Mouse (Mus musculus): ENCODE measurements around the gene Stxbp6.

The Stxbp6 gene

DNA sequence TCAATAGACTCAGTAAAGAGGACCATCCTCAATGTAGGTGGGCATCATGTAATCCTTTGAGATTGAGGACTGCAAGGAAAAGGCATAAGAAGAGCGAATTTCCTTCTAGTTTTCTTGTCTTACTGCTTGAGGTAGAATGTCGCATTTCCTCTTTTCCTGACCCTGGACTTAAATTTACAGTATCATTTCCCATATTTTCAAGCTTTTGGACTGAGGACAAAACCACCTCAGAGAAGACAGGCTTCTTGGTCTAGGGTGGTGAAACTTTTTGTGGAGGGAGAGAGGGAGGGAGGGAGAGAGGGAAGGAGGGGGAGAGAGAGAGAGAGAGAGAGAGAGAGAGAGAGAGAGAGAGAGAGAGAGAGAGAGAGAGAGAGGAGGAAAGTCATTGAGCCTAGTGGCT lies 155.6 kb downstream of the Stxbp6 start:
- DNase-seq (ENCODE audit: low spot score in 2 of 2) = no peak

DNA sequence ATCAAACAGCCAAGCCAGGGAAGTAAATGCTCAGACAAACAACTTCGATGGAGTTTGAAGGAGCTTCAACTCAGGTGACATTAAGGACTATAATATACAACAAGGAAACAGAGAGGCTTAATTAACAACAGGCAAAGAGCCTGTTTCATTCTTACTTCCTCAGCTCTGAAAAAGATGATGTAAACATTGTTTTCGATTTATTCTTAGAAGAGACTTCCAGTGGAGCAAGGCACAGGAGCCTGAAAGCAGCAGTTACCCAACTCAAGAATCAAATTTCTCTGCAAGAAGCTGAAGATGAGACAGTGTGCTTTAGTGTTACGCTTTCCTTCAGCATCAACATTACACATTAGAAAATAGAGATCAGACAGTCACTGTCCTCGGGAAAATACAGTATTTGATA lies 160.7 kb downstream of the Stxbp6 start:
- no peak for DNase-seq (ENCODE audit: low spot score in 2 of 2)

DNA sequence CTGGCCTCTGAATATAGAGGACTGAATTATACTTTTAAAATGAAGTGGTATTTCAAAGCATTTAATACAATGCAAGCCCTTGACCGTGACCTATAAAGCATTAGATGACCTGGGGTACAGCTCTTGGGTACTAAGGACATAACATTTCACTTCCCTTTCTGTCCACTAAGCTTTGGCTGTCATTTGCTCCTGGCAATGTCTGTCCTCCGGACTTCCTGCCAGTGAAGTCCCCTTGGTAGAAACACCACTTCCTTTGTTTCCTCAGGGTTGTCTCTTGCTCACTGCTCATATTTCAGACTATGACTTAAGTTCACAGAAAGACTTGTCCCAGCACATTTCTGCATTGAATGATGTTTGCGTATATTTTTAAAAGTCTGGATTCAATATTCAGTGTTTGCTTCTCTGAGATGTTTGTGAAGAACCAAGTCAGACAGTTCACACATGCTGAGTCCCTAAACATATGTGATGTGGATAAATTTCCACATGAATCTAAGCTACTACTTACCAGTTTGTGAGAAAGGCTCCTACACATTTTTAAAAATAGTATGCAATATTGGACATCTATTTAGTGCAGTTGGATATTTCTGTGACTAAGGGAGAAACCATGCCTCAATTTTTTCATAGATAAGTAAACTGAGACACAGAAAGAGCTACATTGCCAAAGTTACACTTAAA lies 166.3 kb downstream of the Stxbp6 start:
- no peak for DNase-seq (ENCODE audit: low spot score in 2 of 2)

DNA sequence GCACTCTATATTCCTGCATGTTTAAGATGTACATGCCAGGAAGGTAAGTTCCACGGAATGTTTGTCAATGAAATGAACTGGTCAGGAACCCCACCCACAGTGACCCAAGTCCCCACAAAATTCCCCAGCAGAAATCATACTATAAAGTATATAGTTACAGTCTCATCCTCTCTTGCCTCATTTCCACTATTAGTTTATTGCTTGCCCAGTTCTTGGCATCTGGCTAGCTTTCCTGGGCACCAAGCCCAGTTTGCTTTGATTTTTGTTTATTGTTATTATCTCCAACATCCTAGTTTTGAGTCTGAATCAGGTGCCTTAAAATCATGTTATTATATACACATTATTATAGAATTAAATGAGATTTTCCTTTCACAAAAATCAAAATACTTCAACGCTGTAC lies 168.5 kb downstream of the Stxbp6 start:
- DNase-seq (ENCODE audit: low spot score in 2 of 2) = no peak

DNA sequence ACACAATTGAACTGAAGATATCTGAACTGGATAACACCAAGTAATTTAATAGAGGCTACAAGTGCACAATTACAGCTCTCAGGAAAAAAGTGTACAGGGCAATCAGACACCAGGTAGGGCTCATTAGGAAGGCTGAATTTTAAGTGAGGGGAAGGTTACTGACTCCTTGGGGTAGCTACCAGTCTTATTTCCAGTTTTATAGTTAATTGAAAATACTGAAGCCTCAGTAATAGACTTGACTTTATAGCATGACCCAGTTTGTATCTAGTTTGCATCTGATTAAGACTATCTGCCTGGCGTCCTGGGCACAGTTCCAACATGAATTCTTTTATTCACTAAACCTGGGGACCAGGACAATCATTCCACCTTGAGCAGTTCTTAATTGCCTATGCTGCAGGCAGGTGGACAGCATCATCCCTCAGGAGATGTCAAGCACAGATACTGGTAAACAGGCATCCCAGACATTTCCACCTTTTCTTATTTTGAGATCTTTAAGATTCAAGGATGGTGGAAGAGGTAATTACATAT lies 171.2 kb downstream of the Stxbp6 start:
- no peak for DNase-seq (ENCODE audit: low spot score in 2 of 2)

DNA sequence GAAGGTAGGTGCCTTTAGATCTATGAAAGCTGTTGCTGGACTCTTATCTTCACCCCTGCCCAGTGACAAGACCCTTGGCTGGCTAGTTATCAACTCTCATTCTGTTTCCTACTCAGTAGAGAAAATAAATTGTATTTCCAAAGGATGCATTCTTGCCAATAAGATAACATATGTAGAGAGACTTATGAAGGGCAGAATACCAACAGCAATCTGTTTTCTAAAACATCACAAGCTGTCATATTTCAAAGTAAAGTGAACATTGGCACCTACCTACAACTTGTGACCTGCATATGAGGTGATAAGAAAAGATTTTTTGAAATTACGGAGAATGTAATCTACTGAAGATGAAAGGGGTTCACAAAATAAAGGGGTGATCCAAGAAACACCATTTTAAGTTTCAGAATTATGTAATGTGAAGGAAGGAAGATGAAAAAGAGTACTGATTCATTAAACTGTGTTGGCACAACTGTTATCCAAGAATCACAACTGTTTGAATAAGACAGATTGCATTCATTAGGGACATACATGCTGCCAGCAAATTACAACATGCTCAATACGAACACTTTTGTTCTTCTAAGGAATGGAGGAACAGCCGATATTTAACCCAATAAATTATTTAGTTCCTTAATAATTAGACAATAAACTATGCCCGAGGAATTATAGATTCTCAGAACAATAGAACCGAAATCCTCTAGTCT lies 175.2 kb downstream of the Stxbp6 start:
- DNase-seq (ENCODE audit: low spot score in 2 of 2) = no peak

DNA sequence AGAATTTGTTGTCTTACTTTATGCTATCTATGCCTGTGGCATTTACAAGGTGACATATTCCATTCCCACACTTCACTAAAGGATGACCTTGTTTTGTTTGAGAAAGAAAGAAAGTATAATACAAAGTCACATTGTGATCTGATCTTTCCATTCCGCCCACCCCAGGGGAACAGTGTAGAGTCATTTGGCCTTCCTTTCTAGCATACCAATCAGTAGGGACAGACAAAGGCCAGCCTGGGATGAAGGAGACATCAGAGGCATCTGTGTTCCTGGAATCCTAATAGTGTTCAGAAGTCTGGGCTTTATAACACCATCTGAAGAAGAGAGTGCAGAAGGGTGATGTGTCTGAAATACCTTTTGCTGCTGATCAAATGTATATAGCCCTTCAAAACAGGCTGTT lies 178.0 kb downstream of the Stxbp6 start:
- DNase-seq (ENCODE audit: low spot score in 2 of 2) = no peak

DNA sequence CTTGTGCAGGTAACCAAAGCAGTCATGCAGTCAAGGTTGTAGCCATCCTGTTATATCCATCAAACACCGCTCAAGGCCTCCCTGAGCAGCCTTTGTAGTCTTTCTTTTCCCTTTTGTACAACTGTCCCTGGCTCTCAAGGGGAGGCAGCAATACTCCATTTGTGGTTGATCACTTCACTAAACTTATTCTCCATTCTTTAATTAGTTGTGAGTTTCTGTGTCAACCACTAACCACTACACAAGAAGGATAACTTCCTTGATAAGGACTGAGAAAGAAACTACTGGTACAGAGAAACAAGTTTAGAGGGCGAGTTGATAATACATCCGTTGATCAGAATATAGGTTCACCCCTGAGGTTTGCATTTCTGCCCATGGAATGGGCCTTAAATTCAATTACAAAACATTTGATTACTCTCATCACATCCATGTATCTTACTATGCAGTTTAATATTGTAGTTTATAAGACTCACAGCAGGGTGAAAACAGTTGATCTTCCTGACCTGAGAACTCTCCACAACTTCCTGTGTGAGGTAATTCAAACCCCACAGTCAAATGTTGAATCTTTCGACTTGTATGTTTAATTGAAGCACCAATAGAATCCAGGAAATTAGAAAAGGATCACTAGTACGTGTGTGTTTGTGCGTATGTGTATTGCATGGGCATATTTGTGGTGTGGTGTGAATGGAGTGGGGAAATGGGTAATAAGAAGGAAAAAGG lies 184.7 kb downstream of the Stxbp6 start:
- DNase-seq (ENCODE audit: low spot score in 2 of 2) = no peak

DNA sequence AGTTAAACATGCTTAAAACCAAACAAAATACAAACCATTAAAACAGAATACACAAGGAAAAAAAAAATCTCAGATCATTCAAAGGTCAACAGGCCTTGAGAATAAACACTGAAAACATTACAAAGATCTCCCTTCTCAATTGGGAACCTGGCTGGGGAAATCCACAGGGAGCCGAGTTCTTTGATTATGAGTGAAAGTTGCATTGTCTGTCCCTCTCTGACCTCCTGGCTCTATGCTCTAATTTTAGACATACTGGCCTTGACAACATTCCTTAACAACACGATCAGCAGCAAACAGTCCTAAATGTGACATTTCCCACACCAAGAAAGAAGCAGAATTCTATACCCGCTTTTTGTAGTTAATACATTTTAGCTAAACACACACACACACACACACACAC lies 187.7 kb downstream of the Stxbp6 start:
- DNase-seq (ENCODE audit: low spot score in 2 of 2) = no peak

DNA sequence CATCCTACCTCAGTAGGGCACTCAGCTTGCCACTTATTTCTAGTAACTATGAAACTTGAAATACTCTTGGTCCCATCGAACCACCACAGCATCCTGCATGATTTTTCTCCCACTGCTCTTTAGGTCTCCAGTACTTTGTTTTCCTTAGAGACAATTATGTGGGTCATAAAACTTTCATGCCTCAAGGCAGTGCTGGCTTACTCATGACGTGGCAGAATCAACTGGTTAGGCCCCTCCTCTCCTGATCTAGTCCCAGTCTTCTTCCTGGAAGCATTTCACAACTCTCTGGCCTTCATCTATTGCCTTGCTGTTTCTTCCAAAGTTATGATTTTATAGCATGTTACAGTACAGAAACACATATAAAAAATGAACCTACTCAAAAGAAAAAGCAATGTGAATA lies 201.8 kb downstream of the Stxbp6 start:
- no peak for DNase-seq (ENCODE audit: low spot score in 2 of 2)

DNA sequence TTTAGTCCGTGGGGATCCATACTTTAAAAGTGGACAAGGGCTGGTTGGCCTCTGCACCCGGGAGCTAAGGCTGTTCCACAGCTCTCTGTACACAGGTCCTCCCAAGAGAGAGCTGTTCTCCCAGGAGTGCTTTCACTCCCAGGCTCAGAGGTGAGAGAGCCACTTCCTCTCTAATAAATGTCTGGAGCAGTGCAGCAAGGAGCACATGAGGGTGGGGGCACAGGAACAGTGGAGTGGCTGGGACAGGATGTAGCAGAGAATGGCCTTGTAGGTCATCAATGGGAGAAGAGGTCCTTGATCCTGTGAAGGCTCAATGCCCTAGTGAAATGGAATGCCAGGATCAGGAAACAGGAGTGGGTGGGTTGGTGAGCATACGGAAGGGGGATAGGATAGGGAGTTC lies 209.1 kb downstream of the Stxbp6 start:
- no peak for DNase-seq (ENCODE audit: low spot score in 2 of 2)

DNA sequence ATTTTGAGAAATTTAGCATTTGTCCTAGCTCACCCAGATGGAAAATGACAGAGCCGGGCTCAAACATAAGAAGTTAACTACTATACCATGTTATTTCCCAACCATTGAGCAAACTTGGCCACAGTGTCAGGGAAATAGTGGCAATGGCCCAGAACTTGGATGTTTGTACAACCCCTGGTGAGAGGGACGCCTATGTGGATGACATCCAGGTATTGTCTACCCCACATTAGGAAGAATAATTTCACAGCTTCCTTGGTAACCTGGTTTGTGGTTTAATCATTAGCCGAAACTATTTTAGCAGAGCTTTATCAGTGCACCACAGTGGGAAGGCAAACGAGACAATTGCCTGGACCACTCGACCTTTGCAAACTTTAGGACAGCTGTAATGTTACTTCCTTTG lies 215.1 kb downstream of the Stxbp6 start:
- no peak for DNase-seq (ENCODE audit: low spot score in 2 of 2)

DNA sequence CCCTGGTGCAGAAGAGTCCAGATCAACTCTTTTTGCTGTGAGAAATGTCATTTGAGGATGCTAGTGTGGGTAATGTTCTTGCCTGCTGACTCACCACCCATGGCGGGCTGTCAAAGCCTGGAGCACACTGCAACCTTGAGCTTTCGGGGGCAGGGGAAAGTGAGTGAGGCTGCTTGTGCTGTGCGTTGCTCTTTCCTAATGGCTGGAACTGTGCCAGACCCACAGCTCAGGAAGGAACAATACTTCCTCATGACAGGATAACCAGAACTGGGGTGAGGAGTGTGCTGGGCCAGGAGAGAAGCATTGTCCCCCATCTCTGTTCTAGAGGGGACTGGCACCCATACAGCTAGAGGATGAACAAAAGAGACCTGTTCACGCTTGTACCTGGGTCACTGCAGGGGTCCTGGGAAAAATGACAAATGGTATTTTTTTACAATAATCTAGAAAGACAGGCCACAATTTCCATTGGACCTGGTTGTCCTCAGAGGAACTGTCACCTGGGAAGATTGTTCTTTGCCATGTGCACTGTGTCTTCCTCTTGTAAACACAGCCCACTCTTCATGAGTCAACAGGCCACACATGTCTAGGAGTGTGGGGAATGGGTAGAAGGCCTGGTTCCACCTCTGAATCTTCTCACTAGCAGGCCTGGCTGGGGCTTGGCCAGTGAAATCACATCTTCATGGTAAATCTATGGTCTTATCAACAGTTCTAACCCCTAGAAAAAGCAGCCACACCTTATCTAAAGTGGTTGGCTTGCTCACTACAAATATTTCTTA lies 216.2 kb downstream of the Stxbp6 start:
- peak; percentile 45 to 61 for DNase-seq (ENCODE audit: low spot score in 2 of 2)

DNA sequence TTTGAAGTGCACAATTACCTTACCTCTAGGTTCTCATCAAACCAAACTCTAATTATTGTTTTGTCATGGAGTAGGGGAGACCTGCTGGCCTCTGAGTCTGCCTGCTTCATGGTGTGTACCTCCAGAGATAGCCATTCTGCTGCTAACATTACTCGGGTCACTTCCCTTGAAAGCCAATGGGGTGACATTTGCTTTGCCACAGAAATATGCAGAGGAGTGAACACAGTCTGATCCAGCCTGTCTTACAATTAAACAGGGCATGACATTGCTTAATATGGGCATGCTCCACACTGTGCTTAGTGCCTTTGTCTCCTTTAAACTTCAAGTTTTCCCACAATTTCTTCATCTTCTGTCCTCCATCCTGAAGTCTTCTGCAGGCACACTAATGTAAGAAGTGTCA lies 222.5 kb downstream of the Stxbp6 start:
- no peak for DNase-seq (ENCODE audit: low spot score in 2 of 2)

DNA sequence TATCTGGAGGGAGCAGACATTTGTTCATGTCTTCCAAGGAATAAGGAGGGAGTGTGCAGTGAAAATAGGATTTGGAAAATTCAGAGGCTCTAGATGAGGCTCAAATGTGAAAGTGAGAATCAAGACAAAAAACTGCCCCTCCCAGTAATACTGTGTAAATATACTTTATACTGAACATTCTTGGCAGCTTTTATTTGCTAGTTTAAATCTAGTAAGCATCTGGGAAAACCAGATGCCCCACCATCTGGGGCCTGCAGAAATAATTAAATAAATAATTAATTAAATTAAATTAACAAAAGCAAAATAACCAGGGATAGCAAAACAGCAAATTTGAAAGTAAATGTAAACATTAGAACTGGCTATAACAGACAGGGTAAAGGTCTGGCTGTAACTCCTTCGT lies 224.0 kb downstream of the Stxbp6 start:
- no peak for DNase-seq (ENCODE audit: low spot score in 2 of 2)

DNA sequence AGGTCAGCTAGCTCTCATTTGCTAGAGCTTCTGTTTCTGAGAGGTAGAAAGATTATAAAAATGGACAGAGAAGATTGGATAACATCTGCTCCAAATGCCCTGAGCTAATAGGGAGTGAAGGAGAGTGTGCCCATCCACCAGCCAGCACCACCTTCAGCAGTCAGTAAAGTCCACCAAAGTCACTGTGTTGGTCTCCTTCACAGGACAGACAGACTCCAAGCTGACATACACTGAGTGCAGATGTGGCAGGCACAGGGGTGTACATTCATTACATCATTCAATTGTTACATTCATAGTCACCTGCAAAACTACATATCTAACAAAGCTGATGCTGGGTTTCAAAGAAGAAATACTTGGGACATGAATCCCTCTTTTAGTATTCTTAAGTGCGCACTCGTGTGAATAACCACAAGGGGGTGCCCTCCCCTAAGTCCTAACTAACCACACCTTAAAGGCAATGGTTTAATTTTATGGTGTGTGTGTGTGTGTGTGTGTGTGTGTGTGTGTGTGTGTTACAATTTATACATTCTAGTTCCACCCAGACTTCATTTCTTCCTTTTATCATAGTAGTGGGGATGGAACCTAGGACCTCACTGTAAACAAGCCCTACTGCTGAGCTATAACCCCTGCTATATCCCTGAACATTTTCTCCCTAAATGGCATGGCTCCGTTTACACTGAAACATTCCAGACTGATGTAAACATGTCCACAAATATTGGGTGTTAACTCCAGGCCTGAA lies 225.9 kb downstream of the Stxbp6 start:
- peak; percentile 28 to 49 for DNase-seq (ENCODE audit: low spot score in 2 of 2)

DNA sequence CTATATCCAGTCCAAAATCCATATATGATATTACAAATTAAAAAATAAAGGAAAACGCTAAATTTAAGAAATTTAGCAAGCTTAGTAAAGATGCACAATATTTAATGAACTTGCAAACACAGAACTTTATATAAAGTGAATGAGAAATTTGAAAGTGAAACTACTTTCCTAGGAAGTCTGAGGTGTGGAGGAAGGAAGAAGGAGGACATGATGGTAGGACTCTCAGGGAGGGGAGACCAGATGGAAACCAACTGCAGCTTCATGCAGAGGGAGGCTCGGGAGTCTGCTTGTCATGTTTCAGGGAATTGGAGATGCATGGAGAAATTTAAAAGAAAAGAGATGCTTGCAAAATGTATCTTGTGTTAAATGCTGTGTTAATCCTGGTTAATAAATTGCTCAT lies 233.9 kb downstream of the Stxbp6 start:
- DNase-seq (ENCODE audit: low spot score in 2 of 2) = no peak

DNA sequence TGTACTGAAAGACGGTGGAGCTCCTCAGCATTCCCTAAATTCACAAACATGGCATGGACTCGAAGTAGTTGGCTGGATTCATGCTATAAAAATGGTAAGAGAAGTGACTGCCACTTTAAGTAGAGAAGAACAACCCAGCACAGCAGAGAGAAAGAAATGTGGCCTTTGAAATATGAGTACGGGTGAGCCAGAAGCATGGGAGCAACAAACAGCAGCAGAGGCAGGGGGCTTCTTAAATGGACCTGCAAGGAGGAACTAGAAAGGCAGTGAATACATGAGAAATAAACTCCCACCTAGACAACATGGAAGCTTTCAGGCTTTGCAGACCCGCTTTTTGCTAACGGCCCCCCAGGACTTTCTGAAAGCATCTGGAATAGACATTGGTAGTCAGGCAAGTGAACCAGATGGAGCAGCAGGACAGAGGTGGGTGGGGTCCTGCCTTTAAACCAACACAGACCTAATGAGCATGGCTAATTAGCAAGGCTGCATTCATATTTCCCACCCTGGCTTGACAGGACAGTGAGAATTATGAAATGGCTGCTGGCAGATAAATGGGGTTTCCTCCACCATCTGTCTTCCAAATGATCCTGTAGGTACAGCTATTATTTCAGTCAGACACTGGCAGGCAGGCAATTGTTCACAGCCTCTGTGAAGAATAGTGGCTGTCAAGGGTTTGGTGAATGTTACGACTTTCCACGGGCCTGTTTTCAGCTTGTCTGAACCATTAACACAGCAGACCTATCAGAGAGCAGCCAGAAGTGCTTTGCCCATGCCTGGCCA lies 234.7 kb downstream of the Stxbp6 start:
- DNase-seq (ENCODE audit: low spot score in 2 of 2) = no peak

DNA sequence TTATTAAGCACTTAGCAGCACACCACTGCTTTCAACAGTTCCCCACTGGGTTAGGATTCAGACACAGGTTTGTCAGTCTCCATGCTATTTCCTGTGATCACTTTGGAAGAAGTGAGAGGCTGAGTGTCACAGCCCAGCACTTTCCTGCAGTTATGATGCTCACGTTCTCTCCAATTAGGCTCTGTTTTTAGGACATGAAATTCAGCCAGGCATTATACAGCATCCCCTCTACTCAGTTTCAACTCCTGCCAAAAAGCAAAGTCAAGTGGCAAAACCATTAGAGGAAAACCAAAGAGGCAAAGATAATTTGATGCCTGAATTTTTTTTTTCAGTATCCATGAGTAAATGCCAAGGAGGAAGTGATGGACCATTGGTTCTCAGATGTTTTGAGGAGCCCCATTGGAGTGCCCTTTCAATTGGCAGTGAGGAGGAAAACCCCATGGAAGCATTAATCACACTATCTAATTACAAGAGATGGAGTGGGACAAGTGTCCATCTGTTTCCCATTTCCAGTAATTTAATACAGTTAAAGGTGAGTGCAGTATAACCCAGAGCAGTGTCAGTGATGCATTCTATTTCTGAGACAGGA lies 238.5 kb downstream of the Stxbp6 start:
- no peak for DNase-seq (ENCODE audit: low spot score in 2 of 2)

DNA sequence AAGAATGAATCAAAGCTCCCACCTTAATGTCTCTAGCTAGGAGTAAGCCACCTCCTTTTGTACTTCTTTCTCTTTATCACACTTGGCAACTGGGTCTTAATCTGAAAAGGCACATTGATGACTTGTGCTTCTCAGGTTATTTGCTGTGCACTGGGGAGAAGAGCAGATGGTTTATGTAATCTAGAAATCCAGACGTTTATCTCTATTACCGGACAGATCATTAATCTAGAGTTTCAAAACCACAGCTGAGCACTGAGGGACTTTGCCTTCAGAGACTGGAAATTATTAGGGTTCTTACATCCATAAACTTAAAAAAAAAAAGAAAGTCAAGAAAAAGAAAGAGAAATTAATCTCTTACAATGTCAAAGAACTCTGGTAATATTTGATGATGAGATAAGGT lies 262.6 kb downstream of the Stxbp6 start:
- DNase-seq (ENCODE audit: low spot score in 2 of 2) = no peak
